Mouse (Mus musculus): ENCODE results near the gene Atg3. TPM values are rescaled to one million over a fixed set of nuclear protein-coding genes. Genes with fewer than 3 reads are reported as not detected.

Gene Atg3
- polyA plus RNA-seq, 1 experiment from 2014 or later: 30.6 TPM

GRCm38 (mm10) chr16:45145119-45145518 lies 13.5 kb upstream of the Atg3 start:
- ATAC-seq (ENCODE audit: insufficient number of reproducible peaks, insufficient read depth, low FRiP score, low TSS enrichment, low read depth): no peak
- Histone ChIP-seq H3K27me3 (no peaks in the 10 kb centered on the region), H3K4me1 (replicated peaks) (no peaks in the 10 kb centered on the region), H3K4me2 (no peak overlapping the region), H3K4me3 (replicated peaks) (no peak overlapping the region), H3K27ac (no peak overlapping the region), H3K9ac (replicated peaks) (no peak overlapping the region), H3K36me3 (peaks cover 71% of the 10 kb centered on the region), H3K9me3 (no peaks in the 10 kb centered on the region)
- WGBS: 96% methylated on average over 6 of the region's 6 CpGs

- Histone ChIP-seq H3K9me3 (no peaks in the 10 kb centered on the region), H3K36me3 (peaks cover 68% of the 10 kb centered on the region), H3K4me2 (no peak overlapping the region), H3K9ac (replicated peaks) (no peak overlapping the region), H3K4me3 (replicated peaks) (no peak overlapping the region), H3K27me3 (no peaks in the 10 kb centered on the region), H3K27ac (no peak overlapping the region), H3K4me1 (replicated peaks) (no peaks in the 10 kb centered on the region)
- 92% methylated on average over 10 of the region's 10 CpGs for WGBS
- no peak for ATAC-seq (ENCODE audit: insufficient number of reproducible peaks, insufficient read depth, low FRiP score, low TSS enrichment, low read depth)
Measured at GRCm38 (mm10) chr16:45148488-45149082, 10.0 kb upstream of the Atg3 start.

- peaks cover 8% of the 10 kb centered on the region for H3K4me1 ChIP-seq (replicated peaks)
- no peak overlapping the region for H3K27ac ChIP-seq
- H3K9ac ChIP-seq (replicated peaks): no peak overlapping the region
- 87% methylated on average over 3 of the region's 3 CpGs for WGBS
- H3K36me3 ChIP-seq: peaks cover 35% of the 10 kb centered on the region
- H3K4me2 ChIP-seq: no peak overlapping the region
- no peak overlapping the region for H3K4me3 ChIP-seq (replicated peaks)
- no peaks in the 10 kb centered on the region for H3K9me3 ChIP-seq
- no peak for ATAC-seq (ENCODE audit: insufficient number of reproducible peaks, insufficient read depth, low FRiP score, low TSS enrichment, low read depth)
- H3K27me3 ChIP-seq: no peaks in the 10 kb centered on the region
Measured at GRCm38 (mm10) chr16:45154741-45155250, 3.8 kb upstream of the Atg3 start.

- Histone ChIP-seq H3K9me3 (no peaks in the 10 kb centered on the region), H3K9ac (replicated peaks) (peak overlapping the region; percentile 65), H3K4me2 (peak overlapping the region; percentile 73), H3K4me1 (replicated peaks) (peaks cover 16% of the 10 kb centered on the region), H3K27ac (peak overlapping the region; percentile 89), H3K27me3 (no peaks in the 10 kb centered on the region), H3K4me3 (replicated peaks) (peak overlapping the region; percentile 84), H3K36me3 (peaks cover 13% of the 10 kb centered on the region)
- peak; percentile 81 for ATAC-seq (ENCODE audit: insufficient number of reproducible peaks, insufficient read depth, low FRiP score, low TSS enrichment, low read depth)
- under 1% methylated on average over 20 of the region's 20 CpGs for WGBS
Measured at GRCm38 (mm10) chr16:45158136-45158521, 456 bp upstream of the Atg3 start.

- Histone ChIP-seq H3K4me2 (peak overlapping the region; percentile 73), H3K4me1 (replicated peaks) (peaks cover 16% of the 10 kb centered on the region), H3K36me3 (peaks cover 13% of the 10 kb centered on the region), H3K9me3 (no peaks in the 10 kb centered on the region), H3K27ac (peak overlapping the region; percentile 89; the same call in 1 of the 2 replicates), H3K9ac (replicated peaks) (peak overlapping the region; percentile 88), H3K4me3 (replicated peaks) (peak overlapping the region; percentile 84), H3K27me3 (no peaks in the 10 kb centered on the region)
- no peak for ATAC-seq (ENCODE audit: insufficient number of reproducible peaks, insufficient read depth, low FRiP score, low TSS enrichment, low read depth)
- 5% methylated on average over 11 of the region's 11 CpGs for WGBS
Measured at GRCm38 (mm10) chr16:45159389-45159716, 768 bp downstream of the Atg3 start.

GRCm38 (mm10) chr16:45178552-45178951 lies 20.0 kb downstream of the Atg3 start:
- Histone ChIP-seq H3K9ac (replicated peaks) (no peak overlapping the region), H3K27me3 (no peaks in the 10 kb centered on the region), H3K9me3 (no peaks in the 10 kb centered on the region), H3K4me1 (replicated peaks) (no peaks in the 10 kb centered on the region), H3K4me3 (replicated peaks) (no peak overlapping the region), H3K4me2 (no peak overlapping the region), H3K36me3 (peaks cover 18% of the 10 kb centered on the region; the same call in 1 of the 2 replicates), H3K27ac (no peak overlapping the region)
- ATAC-seq (ENCODE audit: insufficient number of reproducible peaks, insufficient read depth, low FRiP score, low TSS enrichment, low read depth): no peak
- 95% methylated on average over 2 of the region's 2 CpGs for WGBS

- WGBS: 91% methylated on average over 5 of the region's 5 CpGs
- H3K9ac ChIP-seq (replicated peaks): no peak overlapping the region
- H3K4me3 ChIP-seq (replicated peaks): no peak overlapping the region
- H3K27me3 ChIP-seq: no peaks in the 10 kb centered on the region
- no peak overlapping the region for H3K4me2 ChIP-seq
- no peaks in the 10 kb centered on the region for H3K4me1 ChIP-seq (replicated peaks)
- H3K36me3 ChIP-seq: peaks cover 17% of the 10 kb centered on the region; the same call in 1 of the 2 replicates
- no peak overlapping the region for H3K27ac ChIP-seq
- ATAC-seq (ENCODE audit: insufficient number of reproducible peaks, insufficient read depth, low FRiP score, low TSS enrichment, low read depth): no peak
- H3K9me3 ChIP-seq: no peaks in the 10 kb centered on the region
Measured at GRCm38 (mm10) chr16:45181824-45182223, 23.2 kb downstream of the Atg3 start.

- Histone ChIP-seq H3K9me3 (no peaks in the 10 kb centered on the region), H3K4me3 (replicated peaks) (no peak overlapping the region), H3K9ac (replicated peaks) (no peak overlapping the region), H3K27ac (no peak overlapping the region), H3K4me2 (no peak overlapping the region), H3K4me1 (replicated peaks) (no peaks in the 10 kb centered on the region), H3K36me3 (no peaks in the 10 kb centered on the region; the same call in 1 of the 2 replicates), H3K27me3 (no peaks in the 10 kb centered on the region)
- 4% methylated on average over 1 of the region's 1 CpGs for WGBS
- no peak for ATAC-seq (ENCODE audit: insufficient number of reproducible peaks, insufficient read depth, low FRiP score, low TSS enrichment, low read depth)
Measured at GRCm38 (mm10) chr16:45192613-45193012, 34.0 kb downstream of the Atg3 start.

GRCm38 (mm10) chr16:45196816-45197215 lies 38.2 kb downstream of the Atg3 start:
- Histone ChIP-seq H3K4me1 (replicated peaks) (no peaks in the 10 kb centered on the region), H3K36me3 (no peaks in the 10 kb centered on the region), H3K4me2 (no peak overlapping the region), H3K9ac (replicated peaks) (no peak overlapping the region), H3K9me3 (no peaks in the 10 kb centered on the region), H3K4me3 (replicated peaks) (no peak overlapping the region), H3K27me3 (no peaks in the 10 kb centered on the region), H3K27ac (no peak overlapping the region)
- WGBS: 40% methylated on average over 6 of the region's 6 CpGs
- peak; percentile 52; the same call in 1 of the 2 replicates for ATAC-seq (ENCODE audit: insufficient number of reproducible peaks, insufficient read depth, low FRiP score, low TSS enrichment, low read depth)

GRCm38 (mm10) chr16:45201395-45201794 lies 42.8 kb downstream of the Atg3 start:
- Histone ChIP-seq H3K27ac (no peak overlapping the region), H3K9ac (replicated peaks) (no peak overlapping the region), H3K4me2 (no peak overlapping the region), H3K4me3 (replicated peaks) (no peak overlapping the region), H3K36me3 (no peaks in the 10 kb centered on the region), H3K4me1 (replicated peaks) (no peaks in the 10 kb centered on the region), H3K9me3 (no peaks in the 10 kb centered on the region), H3K27me3 (no peaks in the 10 kb centered on the region)
- ATAC-seq (ENCODE audit: insufficient number of reproducible peaks, insufficient read depth, low FRiP score, low TSS enrichment, low read depth): no peak
- WGBS: 94% methylated on average over 2 of the region's 2 CpGs

- H3K27ac ChIP-seq: no peak overlapping the region
- H3K4me2 ChIP-seq: no peak overlapping the region
- no peaks in the 10 kb centered on the region for H3K36me3 ChIP-seq
- H3K27me3 ChIP-seq: no peaks in the 10 kb centered on the region
- no peak for ATAC-seq (ENCODE audit: insufficient number of reproducible peaks, insufficient read depth, low FRiP score, low TSS enrichment, low read depth)
- 90% methylated on average over 4 of the region's 4 CpGs for WGBS
- H3K4me1 ChIP-seq (replicated peaks): no peaks in the 10 kb centered on the region
- H3K9ac ChIP-seq (replicated peaks): no peak overlapping the region
- no peak overlapping the region for H3K4me3 ChIP-seq (replicated peaks)
- no peaks in the 10 kb centered on the region for H3K9me3 ChIP-seq
Measured at GRCm38 (mm10) chr16:45204438-45204837, 45.9 kb downstream of the Atg3 start.

Measured in limb, embryonic 12.5 days (tissue).